Mouse (Mus musculus) erythroid progenitor cell, adult 5-6 weeks (primary cell): Measurements from ENCODE around the gene Adcy7. TPM values are rescaled to one million over a fixed set of nuclear protein-coding genes. Genes with fewer than 3 reads are reported as not detected.

ENCODE experiments used
- ATAC-seq: replicated peaks from 2 replicates; pipeline ENCODE4 v1.8.0; 2016; ENCODE audit warnings: moderate number of reproducible peaks, mild to moderate bottlenecking, moderate TSS enrichment, inconsistent platforms; ENCODE audit not compliant: poor library complexity, low FRiP score, severe bottlenecking
- total RNA-seq, 2 experiments: library from RNA; stranded (forward) in 1 of 2; stranded (reverse) in 1 of 2; fragments of 150-400 nt in 1 of 2; fragments of 186-747, 209-891 nt in 1 of 2; gene quantifications; 2 replicates each; pipeline versions ENCODE4 v1.2.3 to v1.2.4; 2015 to 2017; ENCODE audit warnings: low replicate concordance in 2 of 2

Adcy7 gene
- total RNA-seq, 2 experiments from 2014 or later, result 2.4 to 4.6 TPM

DNA sequence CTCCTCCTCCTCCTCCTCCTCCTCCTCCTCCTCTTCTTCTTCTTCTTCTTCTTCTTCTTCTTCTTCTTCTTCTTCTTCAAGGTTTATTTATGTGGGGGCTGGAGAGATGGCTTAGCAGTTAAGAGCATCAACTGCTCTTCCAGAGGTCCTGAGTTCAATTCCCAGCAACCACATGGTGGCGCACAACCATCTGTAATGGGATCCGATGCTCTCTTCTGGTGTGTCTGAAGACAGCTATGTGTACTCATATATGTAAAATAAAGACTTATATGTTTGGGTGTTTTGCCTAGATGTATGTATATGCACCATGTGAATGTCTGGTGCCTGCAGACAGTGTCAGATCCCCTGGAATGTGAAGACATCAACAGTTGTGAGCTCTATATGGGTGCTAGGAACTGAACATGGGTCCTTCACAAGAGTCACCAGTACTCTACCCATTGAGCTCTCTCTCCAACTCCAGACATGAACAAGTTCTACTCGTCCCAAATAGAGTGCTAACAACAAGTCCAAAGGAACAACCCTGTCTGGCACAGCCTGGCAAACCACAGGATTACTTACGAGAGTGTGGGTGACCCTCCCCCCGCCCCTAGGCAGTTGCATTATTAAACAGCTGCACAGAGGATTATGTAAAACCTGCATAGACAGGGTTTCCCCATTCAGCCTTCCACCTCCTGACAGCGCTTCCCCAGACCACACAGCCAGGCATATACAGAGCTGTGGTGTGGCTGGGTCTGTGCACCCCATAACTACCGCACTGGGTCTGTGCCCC is 2.9 kb upstream of the Adcy7 start:
- no peak for ATAC-seq

DNA sequence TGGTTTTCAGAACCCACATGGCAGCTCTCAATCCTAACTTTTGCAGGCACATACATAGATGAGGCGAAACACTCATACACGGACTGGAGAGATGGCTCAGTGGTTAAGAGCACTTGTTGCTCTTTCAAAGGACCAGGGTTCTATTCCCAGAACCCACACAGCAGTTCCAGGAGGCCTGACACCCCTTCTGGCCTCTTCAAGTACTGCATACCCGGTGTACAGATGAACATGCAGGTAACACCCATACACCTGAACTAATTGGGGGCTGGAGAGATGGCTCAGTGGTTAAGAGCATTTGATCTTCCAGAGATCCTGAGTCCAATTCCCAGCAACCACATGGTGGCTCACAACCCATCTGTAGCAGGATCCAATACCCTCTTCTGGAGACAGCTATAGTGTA is 2.1 kb upstream of the Adcy7 start:
- ATAC-seq, result no peak

- no peak for ATAC-seq
Observed at GRCm38 (mm10) chr8:88273051-88273430, 838 bp downstream of the Adcy7 start.

- ATAC-seq, result no peak
Observed at GRCm38 (mm10) chr8:88274090-88274489, 1.9 kb downstream of the Adcy7 start.

DNA sequence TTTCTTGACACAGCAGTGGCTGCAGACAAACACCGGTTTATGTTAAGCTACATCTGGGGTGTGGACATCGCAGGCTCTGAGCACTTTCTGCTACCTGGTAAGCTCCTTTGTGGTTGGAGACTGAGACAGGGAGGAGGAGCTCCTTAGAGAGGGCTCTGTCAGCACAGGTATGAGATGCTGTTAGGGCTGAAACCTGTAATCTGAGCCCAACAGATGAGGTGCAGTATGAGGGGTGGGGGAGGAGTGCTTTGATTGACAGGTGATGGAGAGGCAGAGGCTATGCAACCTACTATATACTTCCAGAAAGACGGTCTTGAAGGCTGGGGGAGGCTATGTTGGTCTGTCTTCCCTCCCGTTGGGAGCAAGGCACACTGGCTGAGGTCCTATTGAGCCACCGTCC is 7.0 kb downstream of the Adcy7 start:
- ATAC-seq, result peak; percentile 50

- ATAC-seq, result peak; percentile 85
Observed at GRCm38 (mm10) chr8:88279670-88280069, 7.5 kb downstream of the Adcy7 start.

DNA sequence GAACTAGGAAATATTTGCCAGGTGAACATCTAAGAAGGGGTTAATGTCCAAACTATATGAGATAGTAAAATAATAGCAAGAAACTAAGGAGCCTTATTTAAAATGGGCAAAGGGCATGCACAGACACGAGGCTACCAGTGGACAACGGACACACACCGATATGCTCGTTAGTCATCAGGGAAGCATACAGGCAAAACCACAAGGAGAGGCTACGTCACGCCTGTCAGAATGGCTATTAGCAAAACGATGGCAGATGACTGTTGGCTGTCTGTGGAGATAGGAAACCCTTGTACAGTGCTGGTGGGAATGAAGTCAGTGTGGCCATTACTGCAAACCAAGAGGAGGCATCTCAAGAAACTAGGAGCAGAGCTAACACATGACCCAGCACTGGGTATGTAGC is 8.7 kb downstream of the Adcy7 start:
- no peak for ATAC-seq

- ATAC-seq, result no peak
Observed at GRCm38 (mm10) chr8:88282684-88283083, 10.5 kb downstream of the Adcy7 start.

DNA sequence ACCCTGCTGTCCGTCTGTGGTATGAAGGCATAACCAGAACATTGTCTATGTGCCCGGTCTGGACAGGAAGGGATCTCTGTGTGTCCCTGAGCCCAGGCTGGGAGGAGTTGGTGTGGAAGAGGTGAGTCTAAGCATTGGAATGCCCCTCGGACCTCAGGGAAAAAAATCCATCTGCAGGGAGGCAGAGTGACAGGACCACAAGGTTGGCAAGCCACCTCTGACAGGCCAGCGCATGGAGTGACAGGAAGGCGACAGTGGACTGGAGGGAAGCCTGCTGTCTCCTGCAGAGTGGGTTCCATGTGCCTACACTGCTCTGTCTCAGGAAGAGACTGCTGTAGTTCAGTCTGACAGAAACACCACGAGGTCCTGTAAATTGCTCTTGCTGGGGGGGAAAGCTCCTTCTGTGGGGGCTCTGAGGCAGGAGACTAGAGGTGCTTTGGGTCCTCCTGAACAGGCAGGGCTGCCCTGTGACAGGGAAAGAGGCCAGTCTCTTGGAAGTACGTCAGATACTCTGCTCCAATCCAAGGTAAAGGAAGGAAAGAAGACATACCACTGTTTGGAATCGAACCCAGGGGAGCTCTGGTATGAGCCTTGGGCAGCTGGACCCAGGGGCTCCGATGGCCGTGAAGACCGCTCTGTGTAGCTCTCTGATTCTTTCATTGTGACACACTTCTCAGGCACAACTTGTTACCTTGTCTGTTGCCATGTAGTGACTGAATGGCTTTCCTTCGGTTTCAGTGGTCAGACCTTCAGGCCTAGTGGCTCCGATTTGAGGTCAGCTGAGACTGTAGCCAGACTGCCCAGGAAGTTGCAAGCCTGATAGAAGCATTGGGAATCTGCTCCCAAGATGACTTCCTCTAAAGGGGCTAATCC is 11.3 kb downstream of the Adcy7 start:
- no peak for ATAC-seq

- ATAC-seq, result no peak
Observed at GRCm38 (mm10) chr8:88284738-88285137, 12.5 kb downstream of the Adcy7 start.

- ATAC-seq, result no peak
Observed at GRCm38 (mm10) chr8:88285469-88286356, 13.5 kb downstream of the Adcy7 start.

- ATAC-seq, result no peak
Observed at GRCm38 (mm10) chr8:88286421-88286960, 14.3 kb downstream of the Adcy7 start.

GRCm38 (mm10) chr8:88288622-88289242 is 16.5 kb downstream of the Adcy7 start:
- ATAC-seq, result peak; percentile 48

DNA sequence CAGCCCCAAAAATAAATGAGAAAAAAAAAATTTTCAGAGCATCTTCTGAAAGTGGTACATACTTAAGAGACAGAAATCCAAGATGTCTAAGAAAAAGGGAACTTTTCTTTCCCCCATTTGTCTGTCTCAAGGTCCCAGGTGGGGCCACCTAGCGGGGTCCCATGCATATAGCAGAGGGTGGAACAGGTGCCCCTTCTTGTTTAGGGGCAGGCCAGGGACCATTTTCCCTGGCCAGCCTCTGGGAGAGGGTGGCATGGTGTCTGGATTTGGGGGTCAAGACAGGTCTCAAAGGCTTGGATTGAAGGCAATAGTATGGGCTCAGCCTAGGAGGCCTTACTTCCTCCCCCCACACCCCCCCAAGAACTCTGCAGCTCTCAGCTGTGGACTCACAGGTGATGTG is 17.7 kb downstream of the Adcy7 start:
- no peak for ATAC-seq

- no peak for ATAC-seq
Observed at GRCm38 (mm10) chr8:88290326-88291304, 18.4 kb downstream of the Adcy7 start.

DNA sequence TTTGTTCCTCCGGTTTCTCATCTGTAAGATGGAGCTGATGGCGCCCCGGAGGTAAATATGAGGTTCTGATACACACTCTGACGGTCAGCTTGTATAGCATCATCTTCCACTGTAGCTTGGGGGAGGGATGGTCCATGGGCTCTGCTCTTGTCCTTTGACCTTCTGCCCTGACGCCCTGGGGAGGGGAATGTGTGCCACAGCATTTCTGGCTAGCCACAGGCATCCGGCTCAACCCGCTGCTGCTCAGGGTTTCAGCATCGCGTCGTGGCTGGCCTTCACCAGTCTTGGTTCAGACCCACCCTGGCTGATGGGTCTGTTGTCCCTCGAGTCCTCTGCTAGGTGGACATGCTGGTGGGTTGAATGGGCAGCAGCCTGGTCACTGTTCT is 19.1 kb downstream of the Adcy7 start:
- no peak for ATAC-seq

DNA sequence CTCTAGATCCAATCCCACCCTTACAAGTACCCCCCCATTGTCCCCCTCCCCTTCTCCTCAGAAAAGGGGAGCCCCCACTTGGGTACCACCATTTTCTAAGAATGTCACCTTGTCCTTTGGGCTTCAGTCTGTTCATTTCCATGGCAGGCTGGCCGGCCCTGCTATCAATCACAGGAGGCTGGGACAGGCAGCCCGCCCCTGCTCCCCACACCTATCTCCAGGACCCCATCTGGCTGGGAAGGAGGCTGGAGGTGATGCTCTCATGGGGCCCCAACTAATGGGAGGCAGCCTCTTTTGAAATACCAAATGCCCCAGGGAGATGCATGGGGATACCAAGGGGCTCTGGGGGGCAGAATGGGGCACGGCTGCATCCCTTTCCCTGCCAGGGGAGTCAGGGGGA is 20.7 kb downstream of the Adcy7 start:
- no peak for ATAC-seq

GRCm38 (mm10) chr8:88293590-88294356 is 21.6 kb downstream of the Adcy7 start:
- ATAC-seq, result no peak
